Mouse (Mus musculus): ENCODE results near the gene Gnb1. TPM values are rescaled to one million over a fixed set of nuclear protein-coding genes. Genes with fewer than 3 reads are reported as not detected.
A peak's percentile ranks its signal among the peaks of the same experiment; 100 is the strongest.

The Gnb1 gene
- polyA plus RNA-seq, 1 experiment, result 265 TPM

GRCm38 (mm10) chr4:155555464-155555863 is 64.3 kb downstream of the Gnb1 start:
- H3K79me2 ChIP-seq (ENCODE audit: control insufficient read depth, insufficient read depth), result peaks cover 14% of the 10 kb centered on the region
- H3K27me3 ChIP-seq (ENCODE audit: control insufficient read depth, insufficient read depth, insufficient read length), result no peaks in the 10 kb centered on the region
- H3K4me3 ChIP-seq, result no peak overlapping the region
- no peak overlapping the region for H3ac ChIP-seq (ENCODE audit: control insufficient read depth, insufficient read length)
- no peak overlapping the region for H3K4me2 ChIP-seq (ENCODE audit: low read depth)
- TF ChIP-seq REST (IDR thresholded peaks at IDR 0.05; ENCODE audit: insufficient read depth, insufficient read length) (peak; percentile 35), SRF (IDR thresholded peaks at IDR 0.05; ENCODE audit: control insufficient read depth, insufficient read length, low read depth) (no peak), MYOG (IDR thresholded peaks at IDR 0.05; ENCODE audit: control insufficient read depth in 1 of 3, insufficient read depth in 1 of 3, insufficient read length in 2 of 3, low read depth in 2 of 3) (no peak), MYOD1 (IDR thresholded peaks at IDR 0.05; ENCODE audit: control insufficient read depth in 1 of 3, insufficient read length in 2 of 3, low read depth in 2 of 3) (peak in 2 of 3 experiments; percentile 12 to 44)
- H3K36me3 ChIP-seq (ENCODE audit: control insufficient read depth, insufficient read depth), result peaks cover 87% of the 10 kb centered on the region

GRCm38 (mm10) chr4:155559454-155559853 is 68.3 kb downstream of the Gnb1 start:
- H3K4me3 ChIP-seq, result no peak overlapping the region
- peaks cover 4% of the 10 kb centered on the region for H3K79me2 ChIP-seq (ENCODE audit: control insufficient read depth, insufficient read depth)
- H3K27me3 ChIP-seq (ENCODE audit: control insufficient read depth, insufficient read depth, insufficient read length), result no peaks in the 10 kb centered on the region
- H3K36me3 ChIP-seq (ENCODE audit: control insufficient read depth, insufficient read depth), result peaks cover 59% of the 10 kb centered on the region
- TF ChIP-seq MYOG (IDR thresholded peaks at IDR 0.05; ENCODE audit: control insufficient read depth in 1 of 3, insufficient read depth in 1 of 3, insufficient read length in 2 of 3, low read depth in 2 of 3), result no peak
- no peak for TF ChIP-seq MAX (IDR thresholded peaks at IDR 0.05; ENCODE audit: low read depth)
- no peak for TF ChIP-seq POLR2AphosphoS2 (IDR thresholded peaks at IDR 0.05; ENCODE audit: insufficient read length, low read depth)
- no peak for TF ChIP-seq CEBPB (IDR thresholded peaks at IDR 0.05; ENCODE audit: insufficient read depth, poor library complexity, severe bottlenecking)
- TF ChIP-seq SRF (IDR thresholded peaks at IDR 0.05; ENCODE audit: control insufficient read depth, insufficient read length, low read depth), result no peak
- no peak for TF ChIP-seq USF1 (IDR thresholded peaks at IDR 0.05; ENCODE audit: low read depth)
- TF ChIP-seq MYOD1 (IDR thresholded peaks at IDR 0.05; ENCODE audit: control insufficient read depth in 1 of 3, insufficient read length in 2 of 3, low read depth in 2 of 3), result no peak
- TF ChIP-seq TCF12 (IDR thresholded peaks at IDR 0.05; ENCODE audit: insufficient read depth, poor library complexity, severe bottlenecking), result no peak
- TF ChIP-seq REST (IDR thresholded peaks at IDR 0.05; ENCODE audit: insufficient read depth, insufficient read length), result no peak
- TF ChIP-seq POLR2A (IDR thresholded peaks at IDR 0.05; ENCODE audit: insufficient read length, low read depth), result no peak
- H3K4me2 ChIP-seq (ENCODE audit: low read depth), result no peak overlapping the region
- no peak overlapping the region for H3ac ChIP-seq (ENCODE audit: control insufficient read depth, insufficient read length)

GRCm38 (mm10) chr4:155560932-155561331 is 69.8 kb downstream of the Gnb1 start:
- H3K4me2 ChIP-seq (ENCODE audit: low read depth), result no peak overlapping the region
- H3K79me2 ChIP-seq (ENCODE audit: control insufficient read depth, insufficient read depth), result peaks cover 19% of the 10 kb centered on the region
- H3ac ChIP-seq (ENCODE audit: control insufficient read depth, insufficient read length), result no peak overlapping the region
- peaks cover 44% of the 10 kb centered on the region for H3K36me3 ChIP-seq (ENCODE audit: control insufficient read depth, insufficient read depth)
- H3K27me3 ChIP-seq (ENCODE audit: control insufficient read depth, insufficient read depth, insufficient read length), result no peaks in the 10 kb centered on the region
- no peak overlapping the region for H3K4me3 ChIP-seq
- TF ChIP-seq POLR2AphosphoS2 (IDR thresholded peaks at IDR 0.05; ENCODE audit: insufficient read length, low read depth), result no peak
- TF ChIP-seq MYOD1 (IDR thresholded peaks at IDR 0.05; ENCODE audit: control insufficient read depth in 1 of 3, insufficient read length in 2 of 3, low read depth in 2 of 3), result no peak
- TF ChIP-seq REST (IDR thresholded peaks at IDR 0.05; ENCODE audit: insufficient read depth, insufficient read length), result no peak
- no peak for TF ChIP-seq POLR2A (IDR thresholded peaks at IDR 0.05; ENCODE audit: insufficient read length, low read depth)
- TF ChIP-seq MYOG (IDR thresholded peaks at IDR 0.05; ENCODE audit: control insufficient read depth in 1 of 3, insufficient read depth in 1 of 3, insufficient read length in 2 of 3, low read depth in 2 of 3), result no peak
- TF ChIP-seq MAX (IDR thresholded peaks at IDR 0.05; ENCODE audit: low read depth), result no peak
- TF ChIP-seq TCF12 (IDR thresholded peaks at IDR 0.05; ENCODE audit: insufficient read depth, poor library complexity, severe bottlenecking), result no peak
- no peak for TF ChIP-seq USF1 (IDR thresholded peaks at IDR 0.05; ENCODE audit: low read depth)
- TF ChIP-seq E2F4 (IDR thresholded peaks at IDR 0.05; ENCODE audit: insufficient read depth), result no peak
- no peak for TF ChIP-seq TCF3 (IDR thresholded peaks at IDR 0.05; ENCODE audit: insufficient read length, low read depth)
- TF ChIP-seq SRF (IDR thresholded peaks at IDR 0.05; ENCODE audit: control insufficient read depth, insufficient read length, low read depth), result no peak
- no peak for TF ChIP-seq CEBPB (IDR thresholded peaks at IDR 0.05; ENCODE audit: insufficient read depth, poor library complexity, severe bottlenecking)

- peak within 1 kb of the TSS; percentile 23 for H3ac ChIP-seq (ENCODE audit: control insufficient read depth, insufficient read length)
- H3K4me2 ChIP-seq (ENCODE audit: low read depth), result peak within 1 kb of the TSS; percentile 98
- TF ChIP-seq SRF (IDR thresholded peaks at IDR 0.05; ENCODE audit: control insufficient read depth, insufficient read length, low read depth), result no peak
- no peak for TF ChIP-seq USF1 (IDR thresholded peaks at IDR 0.05; ENCODE audit: low read depth)
- no peak for TF ChIP-seq MYOD1 (IDR thresholded peaks at IDR 0.05; ENCODE audit: control insufficient read depth in 1 of 3, insufficient read length in 2 of 3, low read depth in 2 of 3)
- TF ChIP-seq TCF3 (IDR thresholded peaks at IDR 0.05; ENCODE audit: insufficient read length, low read depth), result no peak
- no peak for TF ChIP-seq POLR2AphosphoS2 (IDR thresholded peaks at IDR 0.05; ENCODE audit: insufficient read length, low read depth)
- no peak for TF ChIP-seq REST (IDR thresholded peaks at IDR 0.05; ENCODE audit: insufficient read depth, insufficient read length)
- no peak for TF ChIP-seq POLR2A (IDR thresholded peaks at IDR 0.05; ENCODE audit: insufficient read length, low read depth)
- no peak for TF ChIP-seq TCF12 (IDR thresholded peaks at IDR 0.05; ENCODE audit: insufficient read depth, poor library complexity, severe bottlenecking)
- no peak for TF ChIP-seq MAX (IDR thresholded peaks at IDR 0.05; ENCODE audit: low read depth)
- TF ChIP-seq E2F4 (IDR thresholded peaks at IDR 0.05; ENCODE audit: insufficient read depth), result no peak
- no peak for TF ChIP-seq CEBPB (IDR thresholded peaks at IDR 0.05; ENCODE audit: insufficient read depth, poor library complexity, severe bottlenecking)
- no peak for TF ChIP-seq MYOG (IDR thresholded peaks at IDR 0.05; ENCODE audit: control insufficient read depth in 1 of 3, insufficient read depth in 1 of 3, insufficient read length in 2 of 3, low read depth in 2 of 3)
- peak within 1 kb of the TSS; percentile 81 for H3K4me3 ChIP-seq
- peaks cover 35% of the 10 kb centered on the region for H3K36me3 ChIP-seq (ENCODE audit: control insufficient read depth, insufficient read depth)
- no peaks in the 10 kb centered on the region for H3K27me3 ChIP-seq (ENCODE audit: control insufficient read depth, insufficient read depth, insufficient read length)
- peaks cover 28% of the 10 kb centered on the region for H3K79me2 ChIP-seq (ENCODE audit: control insufficient read depth, insufficient read depth)
Measured at GRCm38 (mm10) chr4:155561661-155562442, 70.7 kb downstream of the Gnb1 start, which contains the start of gene Nadk. TSS of gene Nadk (plus strand) at chr4:155562378.
